Mouse (Mus musculus): ENCODE measurements around the gene Hpd. TPM values are rescaled to one million over a fixed set of nuclear protein-coding genes. Genes with fewer than 3 reads are reported as not detected.

The Hpd gene
- total RNA-seq, 2 experiments from 2014 or later: not detected

Other genes starting within 250 kb of the Hpd start
- gene Kdm2b, start 192.9 kb downstream of the Hpd start, total RNA-seq (2015): 60.0 and 60.4 TPM in 2 replicates
- gene Kdm2b, start 192.9 kb downstream of the Hpd start, total RNA-seq (2017): 49.0 and 75.4 TPM in 2 replicates
- gene Orai1, start 167.7 kb downstream of the Hpd start, total RNA-seq (2015): 66.5 and 68.6 TPM in 2 replicates
- 13.5 and 20.8 TPM in 2 replicates for gene Orai1, start 167.7 kb downstream of the Hpd start, total RNA-seq (2017)
- gene Morn3, start 135.7 kb downstream of the Hpd start, total RNA-seq (2015): not detected in 2 replicates
- not detected in 2 replicates for gene Morn3, start 135.7 kb downstream of the Hpd start, total RNA-seq (2017)
- 0.42 and 1.4 TPM in 2 replicates for gene Tmem120b, start 114.3 kb downstream of the Hpd start, total RNA-seq (2015)
- 1.4 and 1.6 TPM in 2 replicates for gene Tmem120b, start 114.3 kb downstream of the Hpd start, total RNA-seq (2017)
- gene Rhof, start 50.0 kb downstream of the Hpd start, total RNA-seq (2015): 0.42 and 1.0 TPM in 2 replicates
- gene Rhof, start 50.0 kb downstream of the Hpd start, total RNA-seq (2017): 0.54 and 1.1 TPM in 2 replicates
- gene Setd1b, start 40.5 kb downstream of the Hpd start, total RNA-seq (2015): 27.5 and 28.3 TPM in 2 replicates
- gene Setd1b, start 40.5 kb downstream of the Hpd start, total RNA-seq (2017): 1.9 and 3.1 TPM in 2 replicates
- gene Psmd9, start 13.3 kb downstream of the Hpd start, total RNA-seq (2015): 22.3 and 23.9 TPM in 2 replicates
- gene Psmd9, start 13.3 kb downstream of the Hpd start, total RNA-seq (2017): 15.2 and 19.4 TPM in 2 replicates
- gene Wdr66, start 69.4 kb upstream of the Hpd start, total RNA-seq (2015): 0.07 TPM in 1 of 2 replicates, not detected in the other
- gene Wdr66, start 69.4 kb upstream of the Hpd start, total RNA-seq (2017): not detected in 2 replicates
- gene Bcl7a, start 161.1 kb upstream of the Hpd start, total RNA-seq (2015): 16.3 and 20.0 TPM in 2 replicates
- 14.7 and 17.5 TPM in 2 replicates for gene Bcl7a, start 161.1 kb upstream of the Hpd start, total RNA-seq (2017)
- gene Mlxip, start 212.1 kb upstream of the Hpd start, total RNA-seq (2015): 32.6 TPM in 2 replicates
- 11.0 and 11.3 TPM in 2 replicates for gene Mlxip, start 212.1 kb upstream of the Hpd start, total RNA-seq (2017)

All from megakaryocyte progenitor cell, adult 5-6 weeks (primary cell).